ENCODE assay signal across 23 mouse cellular contexts in genomic region chr8:35020480-35020879, GRCm38 (mm10).
DNase-seq lines count a peak whose midpoint lies in the region; ATAC-seq lines count a peak whose summit lies in the region.
"Had no signal": no experiment of that assay in that cellular context is flagged by ENCODE, and none has a peak within 500 bp of the region (broad histone marks: within the 10 kb centered on the region; RNA-seq: fewer than 3 reads in every experiment).

No protein-coding gene starts in this region.

- H3K36me3 ChIP-seq in embryonic facial prominence, embryonic 12.5 days = no peaks in the 10 kb centered on the region
- H3K36me3 ChIP-seq in embryonic facial prominence, embryonic 10.5 days (replicated peaks) = no peaks in the 10 kb centered on the region
- H3K36me3 ChIP-seq in forebrain, embryonic 16.5 days (ENCODE audit: control insufficient read depth, insufficient read depth) = no peaks in the 10 kb centered on the region
- H3K36me3 ChIP-seq: embryonic facial prominence, embryonic 13.5 days; G1E; heart, embryonic 10.5 days; hindbrain, embryonic 12.5 days; intestine, embryonic 15.5 days had no signal

- peak overlapping the region; percentile 67; the same call in 1 of the 2 replicates for H3K27ac ChIP-seq in embryonic facial prominence, embryonic 12.5 days
- no peak overlapping the region for H3K27ac ChIP-seq in embryonic facial prominence, embryonic 10.5 days (replicated peaks)
- no peak overlapping the region for H3K27ac ChIP-seq in forebrain, embryonic 16.5 days (ENCODE audit: low read length)
- H3K27ac ChIP-seq: embryonic facial prominence, embryonic 13.5 days; gastrocnemius, adult 2 months; heart, embryonic 10.5 days; hindbrain, embryonic 12.5 days; intestine, embryonic 15.5 days had no signal

- H3K9me3 ChIP-seq in embryonic facial prominence, embryonic 12.5 days = no peaks in the 10 kb centered on the region
- H3K9me3 ChIP-seq in embryonic facial prominence, embryonic 10.5 days = peaks cover 4% of the 10 kb centered on the region
- H3K9me3 ChIP-seq in forebrain, embryonic 16.5 days (ENCODE audit: control insufficient read depth, low read length) = peaks cover 6% of the 10 kb centered on the region
- H3K9me3 ChIP-seq: heart, embryonic 10.5 days; hindbrain, embryonic 12.5 days; intestine, embryonic 15.5 days had no signal

- H3K4me1 ChIP-seq in embryonic facial prominence, embryonic 12.5 days = no peaks in the 10 kb centered on the region
- H3K4me1 ChIP-seq in embryonic facial prominence, embryonic 10.5 days = no peaks in the 10 kb centered on the region
- 0 out of 2 replicates have a peak, but pooled peaks cover 3% of the 10 kb centered on the region for H3K4me1 ChIP-seq in forebrain, embryonic 16.5 days (replicated peaks; ENCODE audit: control insufficient read depth, insufficient read depth, low read length)
- H3K4me1 ChIP-seq: heart, embryonic 10.5 days; hindbrain, embryonic 12.5 days; intestine, embryonic 15.5 days had no signal

- ATAC-seq in embryonic facial prominence, embryonic 12.5 days (ENCODE audit: insufficient number of reproducible peaks, insufficient read depth, low FRiP score, low TSS enrichment) = no peak
- ATAC-seq in forebrain, embryonic 16.5 days = peak; percentile 41; the same call in 1 of the 2 replicates
- ATAC-seq: CD4-positive, CD25-positive, alpha-beta regulatory T cell, adult 4 months; intestine, embryonic 15.5 days had no signal

- H3K9ac ChIP-seq in embryonic facial prominence, embryonic 12.5 days = no peak overlapping the region
- no peak overlapping the region for H3K9ac ChIP-seq in forebrain, embryonic 16.5 days (replicated peaks; ENCODE audit: low read depth, low read length)
- H3K9ac ChIP-seq: embryonic facial prominence, embryonic 13.5 days; hindbrain, embryonic 12.5 days; intestine, embryonic 15.5 days had no signal

- no peaks in the 10 kb centered on the region for H3K27me3 ChIP-seq in embryonic facial prominence, embryonic 12.5 days
- H3K27me3 ChIP-seq in embryonic facial prominence, embryonic 10.5 days (replicated peaks; ENCODE audit: low read depth, poor library complexity, severe bottlenecking) = no peaks in the 10 kb centered on the region
- no peaks in the 10 kb centered on the region for H3K27me3 ChIP-seq in forebrain, embryonic 16.5 days (replicated peaks; ENCODE audit: control insufficient read depth, insufficient read depth, low read length)
- H3K27me3 ChIP-seq: embryonic facial prominence, embryonic 13.5 days; hindbrain, embryonic 12.5 days; intestine, embryonic 15.5 days had no signal

- H3K4me2 ChIP-seq in embryonic facial prominence, embryonic 12.5 days (replicated peaks) = no peak overlapping the region
- H3K4me2 ChIP-seq in forebrain, embryonic 16.5 days (ENCODE audit: low read length) = no peak overlapping the region
- H3K4me2 ChIP-seq: embryonic facial prominence, embryonic 13.5 days; hindbrain, embryonic 12.5 days; intestine, embryonic 15.5 days had no signal

- H3K4me3 ChIP-seq in embryonic facial prominence, embryonic 12.5 days = no peak overlapping the region
- H3K4me3 ChIP-seq in embryonic facial prominence, embryonic 10.5 days = no peak overlapping the region
- H3K4me3 ChIP-seq in forebrain, embryonic 16.5 days (replicated peaks; ENCODE audit: low read length) = no peak overlapping the region
- H3K4me3 ChIP-seq: embryonic facial prominence, embryonic 13.5 days; erythroblast, embryonic 14.5 days; gastrocnemius, adult 2 months; heart, embryonic 10.5 days; hindbrain, embryonic 12.5 days; intestine, embryonic 15.5 days had no signal

- WGBS in embryonic facial prominence, embryonic 12.5 days = 72% methylated on average over 8 of the region's 8 CpGs
- WGBS in embryonic facial prominence, embryonic 10.5 days = 85% methylated on average over 8 of the region's 8 CpGs
- 49% methylated on average over 8 of the region's 8 CpGs for WGBS in forebrain, embryonic 16.5 days

- DNase-seq in embryonic facial prominence, embryonic 10.5 days (ENCODE audit: low spot score) = no peak
- DNase-seq in heart, adult 11 months = peak; percentile 25
- no peak for DNase-seq in heart, adult 18-20 months
- no peak for DNase-seq in cerebellum, postnatal 10 days
- DNase-seq in thymus, postnatal 25 days = no peak
- DNase-seq: adrenal gland, adult 8-10 months; B cell, adult 2 months; cerebellum, adult 18-20 months; cerebellum, adult 9-11 months; gastrocnemius, adult 2 months; gastrocnemius, postnatal 25 days; heart, postnatal 10 days; heart, postnatal 4 days; kidney, adult 18-20 months had no signal
